Mouse (Mus musculus) retina, adult 2 months (tissue): ENCODE data around the gene Rer1.
A peak's percentile ranks its signal among the peaks of the same experiment; 100 is the strongest.

ENCODE experiments used
- DNase-seq: peaks from one replicate; pipeline ENCODE4 v3.0.0-alpha.2; 2012; ENCODE audit warnings: low read depth, low spot score

Gene Rer1

GRCm38 (mm10) chr4:155086108-155087024, at the start of gene Rer1, which contains the start of gene Morn1:
Rer1 (minus strand) TSS chr4:155086382.
Morn1 (plus strand) TSS chr4:155086577.
- DNase-seq: peak; percentile 99

GRCm38 (mm10) chr4:155134686-155135172, 48.5 kb upstream of the Rer1 start:
- DNase-seq: no peak

- no peak for DNase-seq
Measured at GRCm38 (mm10) chr4:155133658-155134417, 47.7 kb upstream of the Rer1 start.

GRCm38 (mm10) chr4:155133188-155133587, 47.0 kb upstream of the Rer1 start:
- DNase-seq: no peak

- DNase-seq: no peak
Measured at GRCm38 (mm10) chr4:155130616-155131015, 44.4 kb upstream of the Rer1 start.

GRCm38 (mm10) chr4:155129996-155130395, 43.8 kb upstream of the Rer1 start:
- no peak for DNase-seq

- DNase-seq: no peak
Measured at GRCm38 (mm10) chr4:155129132-155129917, 43.1 kb upstream of the Rer1 start.

- no peak for DNase-seq
Measured at GRCm38 (mm10) chr4:155128411-155128810, 42.2 kb upstream of the Rer1 start.

GRCm38 (mm10) chr4:155126602-155127372, 40.6 kb upstream of the Rer1 start:
- DNase-seq: no peak

GRCm38 (mm10) chr4:155126194-155126593, 40.0 kb upstream of the Rer1 start:
- no peak for DNase-seq

- no peak for DNase-seq
Measured at GRCm38 (mm10) chr4:155125310-155125709, 39.1 kb upstream of the Rer1 start.

- no peak for DNase-seq
Measured at GRCm38 (mm10) chr4:155123868-155124534, 37.8 kb upstream of the Rer1 start.

GRCm38 (mm10) chr4:155122444-155123040, 36.4 kb upstream of the Rer1 start:
- DNase-seq: no peak

- DNase-seq: no peak
Measured at GRCm38 (mm10) chr4:155121915-155122443, 35.8 kb upstream of the Rer1 start.

GRCm38 (mm10) chr4:155121222-155121621, 35.0 kb upstream of the Rer1 start:
- no peak for DNase-seq

- DNase-seq: no peak
Measured at GRCm38 (mm10) chr4:155120583-155120982, 34.4 kb upstream of the Rer1 start.

- no peak for DNase-seq
Measured at GRCm38 (mm10) chr4:155120038-155120437, 33.9 kb upstream of the Rer1 start.

GRCm38 (mm10) chr4:155118278-155118677, 32.1 kb upstream of the Rer1 start:
- no peak for DNase-seq

- DNase-seq: no peak
Measured at GRCm38 (mm10) chr4:155117396-155117978, 31.3 kb upstream of the Rer1 start.
